Mouse (Mus musculus) G1E (cell line): Measurements from ENCODE around the gene Tmem126b.

ENCODE experiments used
- CTCF ChIP-seq: IDR thresholded peaks from 2 replicates; pipeline ENCODE4 v1.5.1; 2012; ENCODE audit warnings: low read depth, low read length, inconsistent platforms, mixed read lengths
- GATA1 ChIP-seq: IDR thresholded peaks from 2 replicates; pipeline ENCODE4 v1.6.1; 2012; ENCODE audit warnings: borderline replicate concordance, low read length, inconsistent platforms, mixed read lengths
- TAL1 ChIP-seq: conservative IDR thresholded peaks from 2 replicates; pipeline ENCODE4 v1.6.1; 2012; ENCODE audit warnings: low read depth, low read length, inconsistent platforms, mixed read lengths

GRCm38 (mm10) chr7:90444206-90444605 is 31.6 kb downstream of the Tmem126b start:
- no peak for TF ChIP-seq GATA1
- no peak for TF ChIP-seq CTCF
- TF ChIP-seq TAL1: no peak
